Mouse (Mus musculus) v-Abl transformed pro-B cells (cell line): ENCODE measurements around the gene Dhdh.

ENCODE experiments used
- in situ Hi-C, 2 experiments: fragments of 400-800 bp; cut with MboI; formaldehyde crosslinking; loops; one replicate each; pipeline ENCODE4 v1.15.1; 2025; ENCODE audit not compliant: unreplicated experiment in 2 of 2

Dhdh gene

DNA sequence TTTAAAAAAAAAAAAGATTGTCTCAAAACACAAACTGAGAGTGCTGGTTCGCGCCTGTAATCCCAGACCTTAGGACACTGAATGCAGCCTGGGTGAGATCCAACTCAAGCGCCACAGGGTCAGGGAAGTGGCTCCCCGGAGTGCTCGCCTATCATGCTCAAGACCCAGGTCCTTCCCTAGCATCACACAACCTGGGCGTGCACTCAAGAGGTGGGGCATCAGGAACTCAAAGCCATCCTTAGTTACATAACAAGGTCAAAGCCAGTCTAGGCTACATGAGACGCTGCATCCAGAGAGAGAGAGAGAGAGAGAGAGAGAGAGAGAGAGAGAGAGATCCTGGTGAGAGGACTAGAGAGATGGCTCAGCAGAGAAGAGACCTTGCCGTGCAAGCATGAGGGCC lies 62.0 kb downstream of the Dhdh start:
- in situ Hi-C loops: no loop called here

GRCm38 (mm10) chr7:45421194-45421593 lies 67.4 kb downstream of the Dhdh start:
- in situ Hi-C loops: no loop called here
